Mouse (Mus musculus) testis, adult 2 months (tissue): ENCODE data around the gene Oaz1. TPM values are rescaled to one million over a fixed set of nuclear protein-coding genes. Genes with fewer than 3 reads are reported as not detected.

Source experiments
- H3K27ac ChIP-seq: fragments of 200-500 bp; 2 replicates; pipeline ENCODE4 v1.5.1; 2012; ENCODE audit warnings: low read depth, low read length; ENCODE audit not compliant: control insufficient read depth, insufficient read depth
- H3K27me3 ChIP-seq: fragments of 200-500 bp; 2 replicates; pipeline ENCODE4 v1.6.1; 2012; ENCODE audit warnings: mild to moderate bottlenecking, low read length, moderate library complexity; ENCODE audit not compliant: control insufficient read depth, insufficient read depth
- H3K36me3 ChIP-seq: fragments of 200-500 bp; 2 replicates; pipeline ENCODE4 v1.6.1; 2012; ENCODE audit warnings: mild to moderate bottlenecking, low read length; ENCODE audit not compliant: control insufficient read depth, insufficient read depth
- H3K4me1 ChIP-seq: fragments of 200-500 bp; 2 replicates; pipeline ENCODE4 v1.6.1; 2012; ENCODE audit warnings: low read length; ENCODE audit not compliant: control insufficient read depth, insufficient read depth
- H3K4me3 ChIP-seq: fragments of 200-500 bp; 2 replicates; pipeline ENCODE4 v1.5.1; 2012; ENCODE audit warnings: low read depth, mild to moderate bottlenecking, low read length, moderate library complexity, mixed read lengths; ENCODE audit not compliant: control insufficient read depth
- CTCF ChIP-seq: fragments of 200-500 bp; IDR thresholded peaks from 2 replicates; pipeline ENCODE4 v1.5.1; 2012; ENCODE audit warnings: low read depth, mild to moderate bottlenecking, inconsistent platforms, low read length, moderate library complexity; ENCODE audit not compliant: control insufficient read depth, insufficient read depth, insufficient replicate concordance
- POLR2A ChIP-seq: fragments of 200-500 bp; IDR thresholded peaks from 2 replicates; pipeline ENCODE4 v1.6.1; 2012; ENCODE audit warnings: low read depth, mild to moderate bottlenecking, inconsistent platforms, low read length, moderate library complexity; ENCODE audit not compliant: control insufficient read depth
- polyA plus RNA-seq: library from polyadenylated mRNA; depleted of rRNA; stranded (reverse); fragments of >200 nt; gene quantifications from 2 replicates; pipeline ENCODE4 v1.2.3, GENCODE M21; 2012; rRNA removed

Gene Oaz1
- polyA plus RNA-seq, 1 experiment, result 275 TPM

DNA sequence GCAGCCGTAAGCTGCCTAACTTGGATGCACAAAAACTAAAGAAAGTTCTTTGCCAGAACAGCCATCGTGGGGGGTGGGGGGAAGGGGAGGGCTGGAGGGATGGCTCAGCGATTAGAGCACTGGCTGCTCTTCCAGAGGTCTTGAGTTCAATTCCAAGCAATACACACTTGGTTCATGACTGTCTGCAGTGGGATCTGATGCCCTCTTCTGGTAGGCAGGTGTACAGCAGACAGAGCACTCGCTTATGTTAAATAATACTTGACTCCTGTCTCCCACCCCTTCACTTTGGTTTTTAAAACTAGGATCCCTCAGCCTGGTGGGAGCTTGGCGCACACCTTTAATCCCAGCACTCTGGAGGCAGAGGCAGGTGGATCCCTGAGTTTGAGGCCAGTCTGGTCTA, 49.6 kb downstream of the Oaz1 start:
- Histone ChIP-seq H3K4me1 (peaks cover 3% of the 10 kb centered on the region), H3K36me3 (no peaks in the 10 kb centered on the region), H3K4me3 (no peak overlapping the region), H3K27me3 (no peaks in the 10 kb centered on the region), H3K27ac (no peak overlapping the region)
- TF ChIP-seq CTCF (no peak; the same call in 1 of the 2 replicates), POLR2A (no peak)

DNA sequence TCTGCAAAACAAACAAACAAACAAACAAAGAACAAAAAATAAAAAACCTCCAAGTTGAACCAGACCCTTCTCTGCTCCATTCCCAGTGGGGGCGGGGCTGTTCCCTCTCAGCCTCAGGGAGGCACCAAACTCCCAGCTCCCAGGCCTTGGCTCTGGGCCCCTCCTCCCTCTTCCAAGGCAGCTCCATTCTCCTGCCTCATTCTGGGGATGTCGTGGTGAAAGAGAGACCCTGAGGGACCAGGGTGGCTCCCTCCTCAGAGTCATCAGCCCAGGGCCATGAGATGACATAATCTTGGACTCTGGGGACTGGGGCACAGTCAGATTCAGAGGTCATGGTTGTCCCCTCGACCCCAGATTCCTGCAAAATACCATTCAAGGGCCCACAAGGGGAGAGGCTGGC, 50.1 kb downstream of the Oaz1 start:
- Histone ChIP-seq H3K4me1 (peaks cover 3% of the 10 kb centered on the region), H3K4me3 (no peak overlapping the region), H3K27me3 (no peaks in the 10 kb centered on the region), H3K27ac (no peak overlapping the region), H3K36me3 (no peaks in the 10 kb centered on the region)
- no peak for TF ChIP-seq CTCF
- TF ChIP-seq POLR2A, result no peak

Other genes with a start within 250 kb of the Oaz1 start
- gene Klf16, start 249.3 kb upstream of the Oaz1 start, polyA plus RNA-seq, result 7.5 and 7.7 TPM in 2 replicates
- gene Abhd17a, start 236.3 kb upstream of the Oaz1 start, polyA plus RNA-seq, result 246 and 291 TPM in 2 replicates
- gene Scamp4, start 223.8 kb upstream of the Oaz1 start, polyA plus RNA-seq, result 58.8 and 61.6 TPM in 2 replicates
- gene Adat3, start 223.8 kb upstream of the Oaz1 start, polyA plus RNA-seq, result 46.6 and 56.1 TPM in 2 replicates
- gene Gm49322, start 220.6 kb upstream of the Oaz1 start, polyA plus RNA-seq, result 1.9 and 2.1 TPM in 2 replicates
- gene Csnk1g2, start 203.8 kb upstream of the Oaz1 start, polyA plus RNA-seq, result 1,079 and 1,184 TPM in 2 replicates
- gene Btbd2, start 169.6 kb upstream of the Oaz1 start, polyA plus RNA-seq, result 18.9 and 20.5 TPM in 2 replicates
- 53.5 and 60.4 TPM in 2 replicates for gene Mknk2, start 148.5 kb upstream of the Oaz1 start, polyA plus RNA-seq
- gene Mob3a, start 124.7 kb upstream of the Oaz1 start, polyA plus RNA-seq, result 11.1 and 12.5 TPM in 2 replicates
- 339 and 385 TPM in 2 replicates for gene Izumo4, start 124.5 kb upstream of the Oaz1 start, polyA plus RNA-seq
- gene Ap3d1, start 84.4 kb upstream of the Oaz1 start, polyA plus RNA-seq, result 178 and 195 TPM in 2 replicates
- 168 and 189 TPM in 2 replicates for gene Dot1l, start 71.5 kb upstream of the Oaz1 start, polyA plus RNA-seq
- gene Sf3a2, start 28.5 kb upstream of the Oaz1 start, polyA plus RNA-seq, result 65.7 and 67.4 TPM in 2 replicates
- gene Plekhj1, start 28.0 kb upstream of the Oaz1 start, polyA plus RNA-seq, result 41.4 and 45.8 TPM in 2 replicates
- gene Amh, start 21.4 kb upstream of the Oaz1 start, polyA plus RNA-seq, result 2.5 and 3.2 TPM in 2 replicates
- gene Jsrp1, start 13.2 kb upstream of the Oaz1 start, polyA plus RNA-seq, result 1.2 and 1.4 TPM in 2 replicates
- 0.16 and 0.26 TPM in 2 replicates for gene Lingo3, start 17.4 kb downstream of the Oaz1 start, polyA plus RNA-seq
- 60.3 and 67.0 TPM in 2 replicates for gene Lsm7, start 28.6 kb downstream of the Oaz1 start, polyA plus RNA-seq
- 169 and 173 TPM in 2 replicates for gene Sppl2b, start 28.6 kb downstream of the Oaz1 start, polyA plus RNA-seq
- 2.0 and 2.7 TPM in 2 replicates for gene Tmprss9, start 45.2 kb downstream of the Oaz1 start, polyA plus RNA-seq
- 76.7 and 104 TPM in 2 replicates for gene Timm13, start 74.3 kb downstream of the Oaz1 start, polyA plus RNA-seq
- 177 TPM in 2 replicates for gene Lmnb2, start 91.6 kb downstream of the Oaz1 start, polyA plus RNA-seq
- 7.8 and 9.1 TPM in 2 replicates for gene Gadd45b, start 103.4 kb downstream of the Oaz1 start, polyA plus RNA-seq
- gene Gng7, start 188.3 kb downstream of the Oaz1 start, polyA plus RNA-seq, result 1.0 and 1.6 TPM in 2 replicates
- 0.95 and 1.4 TPM in 2 replicates for gene Diras1, start 199.0 kb downstream of the Oaz1 start, polyA plus RNA-seq
- 39.6 and 46.3 TPM in 2 replicates for gene Slc39a3, start 210.8 kb downstream of the Oaz1 start, polyA plus RNA-seq
- gene Sgta, start 233.5 kb downstream of the Oaz1 start, polyA plus RNA-seq, result 203 and 224 TPM in 2 replicates
- gene Thop1, start 243.4 kb downstream of the Oaz1 start, polyA plus RNA-seq, result 318 and 378 TPM in 2 replicates